Mouse (Mus musculus): Measurements from ENCODE around the gene Pnldc1.

The Pnldc1 gene

GRCm38 (mm10) chr17:12915488-12915880 lies 5.5 kb upstream of the Pnldc1 start, which contains the start of gene Tcp1:
Tcp1 (plus strand) TSS chr17:12915701.
- in situ Hi-C loops (cut with MboI; ENCODE audit: unreplicated experiment in 2 of 2): loop anchor here (5.0 to 10.0 kb wide), 2 partner anchors 77 to 79 kb away; partner anchors contain the start of gene Wtap (in 2 of the 2)

GRCm38 (mm10) chr17:12910391-12910790 lies 361 bp upstream of the Pnldc1 start:
- in situ Hi-C loops (cut with MboI; ENCODE audit: unreplicated experiment in 2 of 2): loop anchor here in 1 of 2 experiments (10.0 kb wide), 1 partner anchor 84 kb away; the partner anchor contains the start of gene Wtap

- in situ Hi-C loops (cut with MboI; ENCODE audit: unreplicated experiment in 2 of 2): no loop called here
These were observed 3.6 kb downstream of the Pnldc1 start for GRCm38 (mm10) chr17:12906436-12906835.

GRCm38 (mm10) chr17:12905810-12906209 lies 4.2 kb downstream of the Pnldc1 start:
- in situ Hi-C loops (cut with MboI; ENCODE audit: unreplicated experiment in 2 of 2): no loop called here

- in situ Hi-C loops (cut with MboI; ENCODE audit: unreplicated experiment in 2 of 2): no loop called here
These were observed 5.7 kb downstream of the Pnldc1 start for GRCm38 (mm10) chr17:12904349-12904748.

- in situ Hi-C loops (cut with MboI; ENCODE audit: unreplicated experiment in 2 of 2): no loop called here
These were observed 6.4 kb downstream of the Pnldc1 start for GRCm38 (mm10) chr17:12903372-12904333.

GRCm38 (mm10) chr17:12902291-12902690 lies 7.7 kb downstream of the Pnldc1 start:
- in situ Hi-C loops (cut with MboI; ENCODE audit: unreplicated experiment in 2 of 2): no loop called here

- in situ Hi-C loops (cut with MboI; ENCODE audit: unreplicated experiment in 2 of 2): loop anchor here in 1 of 2 experiments (25.0 kb wide), 1 partner anchor 1614 kb away; no protein-coding TSS in a partner anchor
These were observed 11.4 kb downstream of the Pnldc1 start for GRCm38 (mm10) chr17:12898607-12899006.

GRCm38 (mm10) chr17:12897674-12898073 lies 12.4 kb downstream of the Pnldc1 start:
- in situ Hi-C loops (cut with MboI; ENCODE audit: unreplicated experiment in 2 of 2): loop anchor here in 1 of 2 experiments (25.0 kb wide), 1 partner anchor 1615 kb away; no protein-coding TSS in a partner anchor

GRCm38 (mm10) chr17:12892033-12892432 lies 18.0 kb downstream of the Pnldc1 start:
- in situ Hi-C loops (cut with MboI; ENCODE audit: unreplicated experiment in 2 of 2): loop anchor here in 1 of 2 experiments (25.0 kb wide), 1 partner anchor 1620 kb away; no protein-coding TSS in a partner anchor

- in situ Hi-C loops (cut with MboI; ENCODE audit: unreplicated experiment in 2 of 2): loop anchor here in 1 of 2 experiments (25.0 kb wide), 1 partner anchor 1621 kb away; no protein-coding TSS in a partner anchor
These were observed 19.0 kb downstream of the Pnldc1 start for GRCm38 (mm10) chr17:12891054-12891453.

- in situ Hi-C loops (cut with MboI; ENCODE audit: unreplicated experiment in 2 of 2): loop anchor here in 1 of 2 experiments (25.0 kb wide), 1 partner anchor 1625 kb away; no protein-coding TSS in a partner anchor
These were observed 22.8 kb downstream of the Pnldc1 start for GRCm38 (mm10) chr17:12887021-12887775.

GRCm38 (mm10) chr17:12886620-12887019 lies 23.4 kb downstream of the Pnldc1 start:
- in situ Hi-C loops (cut with MboI; ENCODE audit: unreplicated experiment in 2 of 2): loop anchor here in 1 of 2 experiments (25.0 kb wide), 1 partner anchor 1626 kb away; no protein-coding TSS in a partner anchor

- in situ Hi-C loops (cut with MboI; ENCODE audit: unreplicated experiment in 2 of 2): loop anchor here in 1 of 2 experiments (5.0 to 25.0 kb wide), 2 partner anchors 111 to 1631 kb away; partner anchors contain the start of gene Wtap
These were observed 28.8 kb downstream of the Pnldc1 start for GRCm38 (mm10) chr17:12881216-12881615.

- in situ Hi-C loops (cut with MboI; ENCODE audit: unreplicated experiment in 2 of 2): loop anchor here in 1 of 2 experiments (5.0 to 25.0 kb wide), 2 partner anchors 112 to 1632 kb away; partner anchors contain the start of gene Wtap
These were observed 29.9 kb downstream of the Pnldc1 start for GRCm38 (mm10) chr17:12880178-12880577.

GRCm38 (mm10) chr17:12875734-12876133 lies 34.3 kb downstream of the Pnldc1 start, which contains the start of gene Mrgprh:
Mrgprh (plus strand) TSS chr17:12876034.
- in situ Hi-C loops (cut with MboI; ENCODE audit: unreplicated experiment in 2 of 2): loop anchor here (5.0 to 25.0 kb wide), 2 partner anchors 122 to 1637 kb away; no protein-coding TSS in a partner anchor

- in situ Hi-C loops (cut with MboI; ENCODE audit: unreplicated experiment in 2 of 2): no loop called here
These were observed 37.6 kb downstream of the Pnldc1 start for GRCm38 (mm10) chr17:12872275-12873028.

GRCm38 (mm10) chr17:12868640-12869039 lies 41.4 kb downstream of the Pnldc1 start:
- in situ Hi-C loops (cut with MboI; ENCODE audit: unreplicated experiment in 2 of 2): no loop called here

- in situ Hi-C loops (cut with MboI; ENCODE audit: unreplicated experiment in 2 of 2): no loop called here
These were observed 42.0 kb downstream of the Pnldc1 start, which contains the start of gene Mas1 for GRCm38 (mm10) chr17:12868043-12868442. Mas1 (minus strand) TSS chr17:12868143.

Measured in v-Abl transformed pro-B cells (cell line).